Mouse (Mus musculus): Measurements from ENCODE around the gene Epb41l1.

DNA sequence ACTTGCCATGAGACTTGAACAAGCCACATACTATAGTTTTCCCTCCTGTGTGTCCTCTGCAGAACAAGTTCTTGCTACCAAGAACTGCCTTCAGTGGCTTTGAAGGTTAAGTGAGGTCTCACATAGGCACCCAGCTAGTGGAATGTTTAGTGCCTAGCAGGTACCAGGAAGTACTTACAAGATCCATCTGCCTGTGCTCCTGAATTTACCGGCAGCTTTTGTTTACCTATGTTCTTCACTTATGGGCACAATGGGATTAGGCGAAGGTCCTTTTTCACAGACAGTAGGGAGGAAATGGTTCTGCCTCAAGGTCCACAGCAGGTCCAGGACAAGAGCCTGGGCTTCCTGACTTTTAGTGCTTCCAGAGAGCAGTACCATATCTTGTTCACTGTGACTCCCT, 112.5 kb downstream of the Epb41l1 start:
- TF ChIP-seq CTCF (IDR thresholded peaks at IDR 0.05) (no peak), EP300 (IDR thresholded peaks at IDR 0.05; ENCODE audit: insufficient read depth, low read depth, low read length) (no peak)

Measured in heart, adult 2 months (tissue).